Mouse (Mus musculus): ENCODE results near the gene Lzts3.
"Not testable (repeated sequence)": the region's sequence is repeated elsewhere in the genome, so short reads cannot be mapped to it uniquely, and the experiment has no call there.

The Lzts3 gene

GRCm38 (mm10) chr2:130642684-130643369 is at the start of gene Lzts3:
TSS of gene Lzts3 (minus strand) at chr2:130642803.
- peak; percentile 96 to 99 for DNase-seq

GRCm38 (mm10) chr2:130689011-130689410 is 46.4 kb upstream of the Lzts3 start:
- no peak for DNase-seq

- DNase-seq: no peak
These were observed 42.8 kb upstream of the Lzts3 start for GRCm38 (mm10) chr2:130685426-130685825.

- no peak for DNase-seq
These were observed 38.9 kb upstream of the Lzts3 start for GRCm38 (mm10) chr2:130681531-130681930.

- DNase-seq: no peak
These were observed 37.3 kb upstream of the Lzts3 start for GRCm38 (mm10) chr2:130679899-130680298.

- DNase-seq: no peak
These were observed 36.6 kb upstream of the Lzts3 start for GRCm38 (mm10) chr2:130679154-130679553.

GRCm38 (mm10) chr2:130677211-130677610 is 34.6 kb upstream of the Lzts3 start:
- DNase-seq: no peak

GRCm38 (mm10) chr2:130667559-130667958 is 25.0 kb upstream of the Lzts3 start, which contains the start of gene Itpa:
TSS of gene Itpa (plus strand) at chr2:130667610.
- peak; percentile 90 to 92 for DNase-seq

- DNase-seq: peak; percentile 95 to 96
These were observed 21.6 kb upstream of the Lzts3 start, which contains the start of gene Ddrgk1 for GRCm38 (mm10) chr2:130664102-130664701. TSS of gene Ddrgk1 (minus strand) at chr2:130664659.

GRCm38 (mm10) chr2:130663342-130663741 is 20.7 kb upstream of the Lzts3 start:
- DNase-seq: no peak

- no peak for DNase-seq
These were observed 15.9 kb upstream of the Lzts3 start for GRCm38 (mm10) chr2:130658530-130658929.

GRCm38 (mm10) chr2:130657541-130657940 is 14.9 kb upstream of the Lzts3 start:
- no peak for DNase-seq

- no peak for DNase-seq
These were observed 13.9 kb upstream of the Lzts3 start for GRCm38 (mm10) chr2:130656536-130656935.

- DNase-seq: no peak
These were observed 13.2 kb upstream of the Lzts3 start for GRCm38 (mm10) chr2:130655660-130656339.

GRCm38 (mm10) chr2:130653760-130654159 is 11.2 kb upstream of the Lzts3 start:
- no peak for DNase-seq

GRCm38 (mm10) chr2:130653303-130653702 is 10.7 kb upstream of the Lzts3 start:
- DNase-seq: no peak

- DNase-seq: not testable (repeated sequence)
These were observed 6.4 kb upstream of the Lzts3 start for GRCm38 (mm10) chr2:130649028-130649427.

- no peak for DNase-seq
These were observed 2.6 kb upstream of the Lzts3 start for GRCm38 (mm10) chr2:130645198-130645597.

GRCm38 (mm10) chr2:130642197-130642660 is 374 bp downstream of the Lzts3 start:
- DNase-seq: no peak

- DNase-seq: peak in 1 of 2 experiments; percentile 21
These were observed 1.1 kb downstream of the Lzts3 start for GRCm38 (mm10) chr2:130641351-130642025.

GRCm38 (mm10) chr2:130639276-130639675 is 3.3 kb downstream of the Lzts3 start:
- peak in 1 of 2 experiments; percentile 37 for DNase-seq

GRCm38 (mm10) chr2:130638101-130638611 is 4.4 kb downstream of the Lzts3 start:
- DNase-seq: peak in 1 of 2 experiments; percentile 37

GRCm38 (mm10) chr2:130635847-130636246 is 6.8 kb downstream of the Lzts3 start:
- peak; percentile 40 to 51 for DNase-seq

Measured in cerebellum, postnatal 25 days (tissue).